Mouse (Mus musculus): Measurements from ENCODE around the gene Endov.

Gene Endov

GRCm38 (mm10) chr11:119545741-119546495, 54.8 kb downstream of the Endov start:
- DNase-seq (ENCODE audit: low read depth in 2 of 2, low spot score in 2 of 2) = no peak

- peak in 1 of 2 experiments; percentile 6 for DNase-seq (ENCODE audit: low read depth in 2 of 2, low spot score in 2 of 2)
These were observed 55.5 kb downstream of the Endov start for GRCm38 (mm10) chr11:119546496-119547182.

GRCm38 (mm10) chr11:119547183-119547921, 56.2 kb downstream of the Endov start, which contains the start of gene Nptx1:
Gene Nptx1 (minus strand): TSS chr11:119547753.
- peak in 1 of 2 experiments; percentile 6 for DNase-seq (ENCODE audit: low read depth in 2 of 2, low spot score in 2 of 2)

GRCm38 (mm10) chr11:119547951-119548591, 56.9 kb downstream of the Endov start:
- no peak for DNase-seq (ENCODE audit: low read depth in 2 of 2, low spot score in 2 of 2)

- no peak for DNase-seq (ENCODE audit: low read depth in 2 of 2, low spot score in 2 of 2)
These were observed 57.7 kb downstream of the Endov start for GRCm38 (mm10) chr11:119548741-119549370.

GRCm38 (mm10) chr11:119549371-119549811, 58.2 kb downstream of the Endov start:
- DNase-seq (ENCODE audit: low read depth in 2 of 2, low spot score in 2 of 2) = no peak

GRCm38 (mm10) chr11:119550546-119551335, 59.6 kb downstream of the Endov start:
- no peak for DNase-seq (ENCODE audit: low read depth in 2 of 2, low spot score in 2 of 2)

- DNase-seq (ENCODE audit: low read depth in 2 of 2, low spot score in 2 of 2) = no peak
These were observed 60.3 kb downstream of the Endov start for GRCm38 (mm10) chr11:119551468-119551867.

- no peak for DNase-seq (ENCODE audit: low read depth in 2 of 2, low spot score in 2 of 2)
These were observed 61.2 kb downstream of the Endov start for GRCm38 (mm10) chr11:119552301-119552700.

- no peak for DNase-seq (ENCODE audit: low read depth in 2 of 2, low spot score in 2 of 2)
These were observed 62.0 kb downstream of the Endov start for GRCm38 (mm10) chr11:119552902-119553802.

- DNase-seq (ENCODE audit: low read depth in 2 of 2, low spot score in 2 of 2) = no peak
These were observed 63.6 kb downstream of the Endov start for GRCm38 (mm10) chr11:119554706-119555105.

GRCm38 (mm10) chr11:119555170-119555569, 64.0 kb downstream of the Endov start:
- DNase-seq (ENCODE audit: low read depth in 2 of 2, low spot score in 2 of 2) = no peak

- DNase-seq (ENCODE audit: low read depth in 2 of 2, low spot score in 2 of 2) = no peak
These were observed 67.1 kb downstream of the Endov start for GRCm38 (mm10) chr11:119557940-119558869.

- DNase-seq (ENCODE audit: low read depth in 2 of 2, low spot score in 2 of 2) = no peak
These were observed 67.9 kb downstream of the Endov start for GRCm38 (mm10) chr11:119558870-119559610.

Data from CD8-positive naive resting alpha-beta T cell, adult 2 months (primary cell).